Mouse (Mus musculus): ENCODE results near the gene Gm37240. TPM values are rescaled to one million over a fixed set of nuclear protein-coding genes. Genes with fewer than 3 reads are reported as not detected.

The Gm37240 gene
- polyA plus RNA-seq, 1 experiment from 2014 or later = 0.11 TPM

DNA sequence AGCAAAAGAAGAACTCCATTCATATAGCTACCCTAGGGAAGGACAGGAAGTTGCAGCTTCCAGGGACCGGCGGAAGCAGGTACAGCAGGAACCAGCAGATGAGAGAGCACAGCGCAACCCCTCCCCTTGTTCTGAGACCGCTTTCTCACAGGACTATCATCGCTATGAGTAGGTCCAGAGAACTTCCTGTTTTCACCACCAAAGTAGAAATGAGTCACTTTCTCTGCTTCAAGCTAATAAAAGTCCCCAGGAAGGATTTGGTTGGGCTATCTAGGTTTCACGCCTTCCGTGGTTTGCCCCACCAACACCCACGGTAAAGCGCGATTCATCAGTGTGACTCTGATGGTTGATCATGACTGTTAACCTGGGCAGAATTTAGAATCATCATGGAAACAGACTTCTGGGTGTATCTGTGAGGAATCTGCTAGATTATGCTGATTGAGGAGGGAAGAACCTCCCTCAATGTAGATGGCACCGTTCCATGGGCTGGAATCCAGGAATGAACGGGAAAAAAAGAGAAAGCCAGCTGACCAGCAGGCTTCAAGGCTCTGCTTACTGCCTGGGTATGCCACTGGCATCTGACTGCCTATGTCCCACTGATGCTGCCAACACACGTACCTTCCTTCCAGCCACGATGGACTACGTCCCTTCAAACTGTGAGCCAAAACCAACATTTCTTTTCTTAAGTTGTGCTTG is 1172.1 kb downstream of the Gm37240 start:
- no peak for ATAC-seq (ENCODE audit: low FRiP score, low TSS enrichment)

DNA sequence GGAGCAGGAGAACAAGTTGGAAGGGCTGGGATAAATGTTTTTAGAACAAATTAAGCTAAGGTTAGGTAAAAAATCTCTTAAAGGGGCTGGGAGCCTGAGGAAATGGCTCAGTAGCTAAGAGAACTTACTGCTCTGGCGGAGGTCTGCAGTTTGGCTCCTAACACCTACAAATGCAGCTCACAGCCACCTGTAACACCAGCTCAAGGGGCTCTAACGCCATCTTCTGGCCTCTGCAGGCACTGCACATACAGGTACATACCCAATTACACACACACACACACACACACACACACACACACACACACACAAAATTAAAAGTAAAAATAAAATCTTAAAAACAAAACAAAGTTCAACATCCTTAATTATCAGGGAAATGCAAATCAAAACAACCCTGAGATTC is 1174.4 kb downstream of the Gm37240 start:
- Histone ChIP-seq H3K4me1 (ENCODE audit: control insufficient read depth, insufficient read depth, low read length) (no peaks in the 10 kb centered on the region), H3K9me3 (ENCODE audit: control insufficient read depth, low read length) (0 out of 2 replicates have a peak, but pooled peaks cover 5% of the 10 kb centered on the region), H3K27ac (replicated peaks; ENCODE audit: low read depth, low read length) (no peak overlapping the region), H3K4me2 (ENCODE audit: low read length) (no peak overlapping the region), H3K27me3 (ENCODE audit: control insufficient read depth, insufficient read depth, low read length) (no peaks in the 10 kb centered on the region), H3K9ac (replicated peaks; ENCODE audit: low read length) (no peak overlapping the region), H3K4me3 (replicated peaks; ENCODE audit: low read depth, low read length) (no peak overlapping the region), H3K36me3 (ENCODE audit: control insufficient read depth, insufficient read depth, low read length) (no peaks in the 10 kb centered on the region)
- ATAC-seq (ENCODE audit: low FRiP score, low TSS enrichment) = no peak
- no peak for DNase-seq
- 54% methylated on average over 2 of the region's 2 CpGs for WGBS

More for the DNA sequence above, 1172.1 kb downstream of the Gm37240 start:
- 95% methylated on average over 15 of the region's 15 CpGs for WGBS
- Histone ChIP-seq H3K27me3 (ENCODE audit: control insufficient read depth, insufficient read depth, low read length) (no peaks in the 10 kb centered on the region), H3K9me3 (ENCODE audit: control insufficient read depth, low read length) (0 out of 2 replicates have a peak, but pooled peaks cover 5% of the 10 kb centered on the region), H3K36me3 (ENCODE audit: control insufficient read depth, insufficient read depth, low read length) (no peaks in the 10 kb centered on the region), H3K4me3 (replicated peaks; ENCODE audit: low read depth, low read length) (no peak overlapping the region), H3K4me1 (ENCODE audit: control insufficient read depth, insufficient read depth, low read length) (no peaks in the 10 kb centered on the region), H3K9ac (replicated peaks; ENCODE audit: low read length) (no peak overlapping the region), H3K27ac (replicated peaks; ENCODE audit: low read depth, low read length) (no peak overlapping the region), H3K4me2 (ENCODE audit: low read length) (no peak overlapping the region)
- DNase-seq = no peak

DNA sequence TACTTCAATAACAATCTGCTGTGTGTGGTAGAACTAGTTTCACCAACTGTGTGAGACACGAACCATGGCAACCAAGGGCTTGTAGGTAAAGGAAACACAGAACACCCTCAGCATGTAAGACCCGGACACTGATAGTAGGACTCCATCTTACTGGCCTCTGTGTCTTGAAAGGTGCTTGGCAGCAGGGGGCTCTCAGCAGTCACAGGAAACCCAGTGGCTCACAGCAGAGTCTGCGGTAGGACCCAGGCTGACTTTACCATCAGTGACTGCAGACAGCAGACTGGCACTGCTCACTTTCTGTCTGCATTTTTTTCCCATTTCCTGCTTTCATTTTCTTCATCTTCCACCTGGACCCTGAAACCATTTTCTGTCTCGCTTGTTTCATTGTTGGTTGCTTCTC is 1176.6 kb downstream of the Gm37240 start:
- Histone ChIP-seq H3K9ac (replicated peaks; ENCODE audit: low read length) (no peak overlapping the region), H3K27ac (replicated peaks; ENCODE audit: low read depth, low read length) (no peak overlapping the region), H3K27me3 (ENCODE audit: control insufficient read depth, insufficient read depth, low read length) (no peaks in the 10 kb centered on the region), H3K4me3 (replicated peaks; ENCODE audit: low read depth, low read length) (no peak overlapping the region), H3K9me3 (ENCODE audit: control insufficient read depth, low read length) (peaks cover 9% of the 10 kb centered on the region; the same call in 1 of the 2 replicates), H3K4me2 (ENCODE audit: low read length) (no peak overlapping the region), H3K4me1 (ENCODE audit: control insufficient read depth, insufficient read depth, low read length) (no peaks in the 10 kb centered on the region), H3K36me3 (ENCODE audit: control insufficient read depth, insufficient read depth, low read length) (no peaks in the 10 kb centered on the region)
- 90% methylated on average over 4 of the region's 4 CpGs for WGBS
- ATAC-seq (ENCODE audit: low FRiP score, low TSS enrichment) = no peak
- DNase-seq = no peak

DNA sequence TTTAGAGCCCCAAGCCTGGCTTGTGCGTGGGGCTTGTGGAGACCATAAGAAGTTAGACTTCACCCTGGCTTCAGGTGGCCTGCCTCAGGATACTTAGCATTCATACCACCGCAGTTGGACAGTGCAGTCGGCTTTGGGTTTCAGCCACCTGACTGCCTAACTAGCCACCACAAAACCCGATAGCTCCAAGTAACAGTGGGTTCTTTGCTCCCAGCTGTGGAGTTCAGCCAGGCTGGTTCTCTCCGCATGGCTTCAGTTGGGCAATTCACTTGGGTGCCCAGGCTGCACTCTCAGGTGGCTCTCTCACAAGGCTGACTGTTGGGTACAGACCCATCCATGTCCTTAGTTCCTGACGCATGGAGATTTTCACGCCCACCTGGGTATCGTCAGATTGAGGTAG is 1177.4 kb downstream of the Gm37240 start:
- ATAC-seq (ENCODE audit: low FRiP score, low TSS enrichment) (no peak), DNase-seq (no peak)
- H3K9me3 ChIP-seq (ENCODE audit: control insufficient read depth, low read length) = peaks cover 4% of the 10 kb centered on the region; the same call in 1 of the 2 replicates
- 95% methylated on average over 8 of the region's 8 CpGs for WGBS
- H3K9ac ChIP-seq (replicated peaks; ENCODE audit: low read length) = no peak overlapping the region
- no peaks in the 10 kb centered on the region for H3K4me1 ChIP-seq (ENCODE audit: control insufficient read depth, insufficient read depth, low read length)
- H3K27me3 ChIP-seq (ENCODE audit: control insufficient read depth, insufficient read depth, low read length) = no peaks in the 10 kb centered on the region
- no peak overlapping the region for H3K4me3 ChIP-seq (replicated peaks; ENCODE audit: low read depth, low read length)
- no peak overlapping the region for H3K27ac ChIP-seq (replicated peaks; ENCODE audit: low read depth, low read length)
- H3K36me3 ChIP-seq (ENCODE audit: control insufficient read depth, insufficient read depth, low read length) = no peaks in the 10 kb centered on the region
- no peak overlapping the region for H3K4me2 ChIP-seq (ENCODE audit: low read length)

DNA sequence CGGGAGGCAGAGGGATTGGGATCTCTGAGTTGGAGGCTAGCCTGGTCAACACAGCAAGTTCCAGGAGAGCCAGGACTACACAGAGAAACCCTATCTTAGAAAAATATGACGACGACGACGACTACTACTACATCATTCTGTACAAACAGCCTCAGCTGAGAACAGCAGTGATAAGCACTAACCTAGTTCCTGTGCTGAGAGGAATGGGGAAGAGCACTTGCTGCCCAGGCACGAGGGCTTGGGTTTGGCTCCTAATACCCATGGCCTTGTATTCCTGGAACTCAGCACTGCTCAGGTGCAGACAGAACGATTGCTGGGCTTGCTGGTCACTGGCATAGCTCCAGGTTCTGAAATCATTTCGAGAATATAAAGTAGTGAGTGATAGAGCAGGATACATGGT is 1178.2 kb downstream of the Gm37240 start:
- H3K9ac ChIP-seq (replicated peaks; ENCODE audit: low read length) = no peak overlapping the region
- H3K27me3 ChIP-seq (ENCODE audit: control insufficient read depth, insufficient read depth, low read length) = no peaks in the 10 kb centered on the region
- H3K4me1 ChIP-seq (ENCODE audit: control insufficient read depth, insufficient read depth, low read length) = no peaks in the 10 kb centered on the region
- no peak overlapping the region for H3K4me2 ChIP-seq (ENCODE audit: low read length)
- peaks cover 4% of the 10 kb centered on the region; the same call in 1 of the 2 replicates for H3K9me3 ChIP-seq (ENCODE audit: control insufficient read depth, low read length)
- DNase-seq (no peak), ATAC-seq (ENCODE audit: low FRiP score, low TSS enrichment) (no peak)
- H3K36me3 ChIP-seq (ENCODE audit: control insufficient read depth, insufficient read depth, low read length) = no peaks in the 10 kb centered on the region
- H3K27ac ChIP-seq (replicated peaks; ENCODE audit: low read depth, low read length) = no peak overlapping the region
- 84% methylated on average over 8 of the region's 8 CpGs for WGBS
- no peak overlapping the region for H3K4me3 ChIP-seq (replicated peaks; ENCODE audit: low read depth, low read length)

DNA sequence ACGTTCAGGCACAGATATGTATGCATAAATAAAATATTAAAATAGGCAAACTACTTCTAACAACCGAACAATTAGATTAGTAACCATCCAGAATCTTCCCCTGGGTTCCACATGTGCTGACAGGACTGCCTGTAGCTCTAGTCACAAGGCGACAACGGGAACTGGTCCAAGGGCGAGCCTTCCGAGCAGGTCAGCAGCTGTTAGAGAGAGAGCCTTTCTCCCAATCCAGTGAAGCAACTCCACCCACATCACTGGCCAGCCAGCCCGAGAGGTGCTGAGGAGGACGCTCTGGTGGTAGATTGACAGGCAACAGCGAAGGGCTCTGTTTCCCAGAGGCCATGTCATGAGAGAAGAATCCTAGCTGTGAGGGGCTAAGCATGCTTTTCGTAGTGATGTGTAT is 1178.8 kb downstream of the Gm37240 start:
- H3K27ac ChIP-seq (replicated peaks; ENCODE audit: low read depth, low read length) = no peak overlapping the region
- H3K9ac ChIP-seq (replicated peaks; ENCODE audit: low read length) = no peak overlapping the region
- ATAC-seq (ENCODE audit: low FRiP score, low TSS enrichment) = no peak
- H3K4me3 ChIP-seq (replicated peaks; ENCODE audit: low read depth, low read length) = no peak overlapping the region
- DNase-seq = no peak
- no peak overlapping the region for H3K4me2 ChIP-seq (ENCODE audit: low read length)
- H3K4me1 ChIP-seq (ENCODE audit: control insufficient read depth, insufficient read depth, low read length) = no peaks in the 10 kb centered on the region
- H3K27me3 ChIP-seq (ENCODE audit: control insufficient read depth, insufficient read depth, low read length) = no peaks in the 10 kb centered on the region
- H3K9me3 ChIP-seq (ENCODE audit: control insufficient read depth, low read length) = peaks cover 4% of the 10 kb centered on the region; the same call in 1 of the 2 replicates
- H3K36me3 ChIP-seq (ENCODE audit: control insufficient read depth, insufficient read depth, low read length) = no peaks in the 10 kb centered on the region
- 83% methylated on average over 10 of the region's 10 CpGs for WGBS

DNA sequence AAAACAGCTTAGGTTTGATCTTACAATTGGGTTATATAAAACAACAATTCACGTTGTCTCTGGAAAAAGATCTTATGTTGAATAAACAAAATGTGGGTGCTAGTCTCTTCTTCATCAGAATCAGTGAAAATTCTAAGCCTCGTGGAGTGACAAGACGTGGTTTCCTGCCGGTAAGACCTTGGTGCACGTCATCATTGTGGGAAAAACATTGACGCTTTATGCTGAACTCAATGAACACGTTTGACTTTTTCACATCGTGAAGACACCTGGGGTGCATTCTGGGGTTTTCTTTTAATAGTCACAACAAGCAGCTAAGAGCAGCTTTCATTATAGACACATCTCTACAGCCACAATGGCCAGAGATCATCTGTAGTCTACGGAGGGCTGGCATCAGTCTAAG is 1182.1 kb downstream of the Gm37240 start:
- Histone ChIP-seq H3K4me1 (ENCODE audit: control insufficient read depth, insufficient read depth, low read length) (0 out of 2 replicates have a peak, but pooled peaks cover 3% of the 10 kb centered on the region), H3K27me3 (ENCODE audit: control insufficient read depth, insufficient read depth, low read length) (no peaks in the 10 kb centered on the region), H3K9me3 (ENCODE audit: control insufficient read depth, low read length) (peaks cover 4% of the 10 kb centered on the region; the same call in 1 of the 2 replicates), H3K4me2 (ENCODE audit: low read length) (no peak overlapping the region), H3K27ac (replicated peaks; ENCODE audit: low read depth, low read length) (no peak overlapping the region), H3K4me3 (replicated peaks; ENCODE audit: low read depth, low read length) (no peak overlapping the region), H3K36me3 (ENCODE audit: control insufficient read depth, insufficient read depth, low read length) (no peaks in the 10 kb centered on the region), H3K9ac (replicated peaks; ENCODE audit: low read length) (no peak overlapping the region)
- DNase-seq = no peak
- no peak for ATAC-seq (ENCODE audit: low FRiP score, low TSS enrichment)
- 88% methylated on average over 9 of the region's 9 CpGs for WGBS

DNA sequence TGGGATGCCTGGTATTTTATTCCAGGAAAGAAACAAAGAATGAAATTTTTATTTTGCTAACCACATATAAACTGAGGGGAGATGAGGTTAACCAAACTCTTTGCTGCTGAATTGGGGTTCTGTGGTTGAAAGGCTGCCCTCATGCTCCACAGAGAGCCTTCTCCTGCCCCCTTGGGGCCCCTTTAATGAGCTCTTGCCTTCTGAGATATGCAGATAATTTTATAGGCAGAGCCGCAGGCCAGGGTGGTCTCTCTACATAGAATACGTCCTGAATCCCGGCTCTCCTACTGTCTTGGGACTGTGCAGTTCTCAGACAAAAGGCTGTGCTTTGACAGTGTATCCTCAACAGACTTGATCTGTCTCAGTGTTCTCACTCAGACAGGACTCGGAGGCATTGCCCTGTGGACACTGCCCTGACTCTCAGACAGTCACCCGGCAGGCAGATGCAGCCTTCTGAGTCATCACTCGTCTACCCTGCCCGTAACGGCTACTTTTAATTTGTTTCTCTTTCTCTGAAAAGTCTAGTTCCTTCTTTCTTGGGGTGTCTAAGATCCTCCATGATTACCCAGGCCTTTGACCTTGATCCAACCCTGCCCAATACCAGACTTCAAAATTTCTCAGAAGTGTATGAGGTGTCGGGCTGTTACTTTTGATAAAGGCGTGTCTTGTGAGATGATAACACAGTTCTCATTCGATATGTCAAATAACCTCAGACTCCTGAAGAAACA is 1184.1 kb downstream of the Gm37240 start:
- WGBS = 67% methylated on average over 11 of the region's 11 CpGs
- H3K4me1 ChIP-seq (ENCODE audit: control insufficient read depth, insufficient read depth, low read length) = 0 out of 2 replicates have a peak, but pooled peaks cover 3% of the 10 kb centered on the region
- H3K4me3 ChIP-seq (replicated peaks; ENCODE audit: low read depth, low read length) = no peak overlapping the region
- H3K9ac ChIP-seq (replicated peaks; ENCODE audit: low read length) = no peak overlapping the region
- no peak for ATAC-seq (ENCODE audit: low FRiP score, low TSS enrichment)
- no peaks in the 10 kb centered on the region for H3K36me3 ChIP-seq (ENCODE audit: control insufficient read depth, insufficient read depth, low read length)
- H3K9me3 ChIP-seq (ENCODE audit: control insufficient read depth, low read length) = peaks cover 4% of the 10 kb centered on the region; the same call in 1 of the 2 replicates
- H3K4me2 ChIP-seq (ENCODE audit: low read length) = no peak overlapping the region
- no peaks in the 10 kb centered on the region for H3K27me3 ChIP-seq (ENCODE audit: control insufficient read depth, insufficient read depth, low read length)
- no peak overlapping the region for H3K27ac ChIP-seq (replicated peaks; ENCODE audit: low read depth, low read length)
- DNase-seq = no peak

Data from midbrain, embryonic 14.5 days (tissue).